Mouse (Mus musculus) limb, embryonic 14.5 days (tissue): Measurements from ENCODE around the gene Ets1. TPM values are rescaled to one million over a fixed set of nuclear protein-coding genes. Genes with fewer than 3 reads are reported as not detected.
A peak's percentile ranks its signal among the peaks of the same experiment; 100 is the strongest.

Experiments used
- ATAC-seq: fragments of 200-750 bp; cut with Nextera tagmentation; 2 replicates; pipeline ENCODE4 v1.8.0; 2017; ENCODE audit warnings: low read depth, moderate number of reproducible peaks, moderate TSS enrichment; ENCODE audit not compliant: low FRiP score
- DNase-seq: peaks from one replicate; pipeline ENCODE4 v3.0.0-alpha.2; 2015; ENCODE audit warnings: low spot score
- H3K27ac ChIP-seq: fragments of 300-500 bp; sonication (generic); replicated peaks from 2 replicates; pipeline ENCODE4 v1.5.1; 2014; ENCODE audit warnings: low read depth, mild to moderate bottlenecking, low read length, moderate library complexity, mixed read lengths
- H3K27me3 ChIP-seq: fragments of 300-500 bp; sonication (generic); 2 replicates; pipeline ENCODE4 v1.6.1; 2014; ENCODE audit warnings: low read length, mixed read lengths; ENCODE audit not compliant: control insufficient read depth, insufficient read depth
- H3K36me3 ChIP-seq: fragments of 300-500 bp; sonication (generic); 2 replicates; pipeline ENCODE4 v1.6.1; 2014; ENCODE audit warnings: mild to moderate bottlenecking, low read length, moderate library complexity, mixed read lengths; ENCODE audit not compliant: control insufficient read depth, insufficient read depth
- H3K4me1 ChIP-seq: fragments of 300-500 bp; sonication (generic); 2 replicates; pipeline ENCODE4 v1.6.1; 2014; ENCODE audit warnings: antibody characterized with exemption, low read length, mixed read lengths; ENCODE audit not compliant: control insufficient read depth, insufficient read depth
- H3K4me2 ChIP-seq: fragments of 300-500 bp; sonication (generic); replicated peaks from 2 replicates; pipeline ENCODE4 v1.6.1; 2014; ENCODE audit warnings: low read depth, mild to moderate bottlenecking, low read length, moderate library complexity; ENCODE audit not compliant: severe bottlenecking
- H3K4me3 ChIP-seq: fragments of 300-500 bp; sonication (generic); replicated peaks from 2 replicates; pipeline ENCODE4 v1.5.1; 2014; ENCODE audit warnings: low read length
- H3K9ac ChIP-seq: fragments of 300-500 bp; sonication (generic); 2 replicates; pipeline ENCODE4 v1.6.1; 2014; ENCODE audit warnings: mild to moderate bottlenecking, low read depth, low read length, moderate library complexity; ENCODE audit not compliant: severe bottlenecking
- H3K9me3 ChIP-seq: fragments of 300-500 bp; sonication (generic); 2 replicates; pipeline ENCODE4 v1.6.1; 2016; ENCODE audit warnings: low read length; ENCODE audit not compliant: control insufficient read depth
- POLR2A ChIP-seq: fragments of 200-500 bp; IDR thresholded peaks from 2 replicates; pipeline ENCODE4 v1.8.0; 2012; ENCODE audit warnings: inconsistent platforms, mild to moderate bottlenecking, moderate library complexity, borderline replicate concordance; ENCODE audit not compliant: insufficient read depth, insufficient read length; ENCODE audit errors: extremely low read depth
- WGBS: fragments of 180-500 bp; shearing (Covaris S2); extraction: QIAGEN DNeasy Blood & Tissue Kit; methylation state at CpG from one replicate; pipeline ENCODE4 v1.1.7; 2014; 5-methylcytosine and 5-hydroxymethylcytosine counted together
- polyA plus RNA-seq, 2 experiments: library from polyadenylated mRNA; depleted of rRNA in 1 of 2; stranded (reverse) in 1 of 2; unstranded in 1 of 2; fragments of >200 nt; fragmentation: Nextera tagmentation in 1 of 2; extraction: Ambion mirVana in 1 of 2; gene quantifications; 2 replicates each; pipeline versions ENCODE4 v1.2.1 to v1.2.3; 2012 to 2014

The Ets1 gene
- polyA plus RNA-seq, 2 experiments: 21.3 to 34.3 TPM

DNA sequence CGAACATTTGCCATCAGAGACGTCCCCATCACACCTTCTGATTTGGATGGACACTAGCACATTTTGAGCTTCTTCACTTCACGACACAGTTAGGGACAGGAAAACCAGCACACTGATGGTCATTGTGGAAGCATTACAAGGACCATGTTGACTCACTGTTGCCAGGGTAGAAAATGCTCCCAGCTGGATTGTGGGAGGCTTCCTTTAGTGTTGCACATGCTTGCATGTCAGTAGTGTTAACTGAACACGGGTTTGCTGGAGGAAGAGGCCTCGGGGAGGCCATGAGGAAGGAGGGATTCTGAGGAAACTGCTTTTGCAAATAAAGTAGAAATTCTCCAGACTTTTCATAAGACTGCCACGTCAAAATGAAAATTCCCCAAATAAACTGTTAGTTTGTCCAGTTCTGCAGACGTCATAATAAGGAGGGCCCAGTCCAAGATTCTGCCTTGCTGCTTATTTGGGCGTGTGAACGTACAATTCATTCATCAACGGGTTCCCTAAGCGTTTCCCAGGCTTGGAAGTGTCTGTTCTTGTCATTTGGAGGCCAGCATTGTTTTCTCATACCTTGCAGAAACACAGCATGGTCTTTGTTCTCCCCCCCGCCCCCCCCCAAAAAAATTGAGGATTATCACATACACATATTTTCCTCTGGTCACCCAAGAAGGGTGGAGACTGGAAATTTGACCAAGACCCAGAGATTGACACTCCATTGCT, 58.2 kb downstream of the Ets1 start:
- 73% methylated on average over 12 of the region's 12 CpGs for WGBS
- ATAC-seq: no peak

DNA sequence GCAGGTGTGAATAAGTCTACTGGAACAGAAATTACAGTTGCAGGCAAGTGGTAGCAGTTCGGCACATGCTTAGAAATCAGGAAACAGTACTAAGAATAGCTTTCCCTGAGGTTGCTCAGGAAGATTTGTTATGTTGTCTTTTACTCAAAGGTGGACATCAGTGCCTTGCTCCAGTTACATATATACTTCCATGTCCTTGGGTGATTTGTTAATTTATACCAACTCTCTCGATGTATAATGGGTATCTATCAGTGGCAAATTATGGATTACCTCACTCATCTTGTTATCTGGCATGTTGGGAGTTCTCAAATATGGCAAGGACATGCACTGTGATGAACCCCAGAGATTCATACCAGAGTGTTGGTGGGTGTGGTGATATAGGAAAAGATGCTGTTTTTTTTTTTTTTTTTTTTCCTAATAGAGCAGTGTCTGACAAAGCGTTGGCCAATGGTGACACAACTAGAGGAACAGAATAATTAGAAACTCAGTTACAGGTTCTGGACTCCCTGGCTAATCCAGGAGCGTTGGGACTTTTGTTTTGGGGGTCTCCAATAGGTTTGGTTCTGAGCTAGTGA, 59.0 kb downstream of the Ets1 start:
- no peak for DNase-seq
- peak overlapping the region; percentile 72 for H3K9ac ChIP-seq
- H3K36me3 ChIP-seq: no peaks in the 10 kb centered on the region
- peak overlapping the region; percentile 70 for H3K4me3 ChIP-seq
- TF ChIP-seq POLR2A: no peak
- no peak for ATAC-seq
- H3K4me1 ChIP-seq: peaks cover 9% of the 10 kb centered on the region
- no peaks in the 10 kb centered on the region for H3K27me3 ChIP-seq
- H3K27ac ChIP-seq: no peak overlapping the region; the same call in 1 of the 2 replicates
- 56% methylated on average over 4 of the region's 4 CpGs for WGBS
- H3K9me3 ChIP-seq: no peaks in the 10 kb centered on the region
- H3K4me2 ChIP-seq: peak overlapping the region; percentile 82

More for the DNA sequence above, 58.2 kb downstream of the Ets1 start:
- DNase-seq: no peak
- no peak for TF ChIP-seq POLR2A
- H3K4me2 ChIP-seq: no peak overlapping the region
- no peak overlapping the region for H3K4me3 ChIP-seq
- peaks cover 9% of the 10 kb centered on the region for H3K4me1 ChIP-seq
- H3K36me3 ChIP-seq: no peaks in the 10 kb centered on the region
- no peaks in the 10 kb centered on the region for H3K27me3 ChIP-seq
- no peak overlapping the region for H3K9ac ChIP-seq
- H3K9me3 ChIP-seq: no peaks in the 10 kb centered on the region
- H3K27ac ChIP-seq: no peak overlapping the region

DNA sequence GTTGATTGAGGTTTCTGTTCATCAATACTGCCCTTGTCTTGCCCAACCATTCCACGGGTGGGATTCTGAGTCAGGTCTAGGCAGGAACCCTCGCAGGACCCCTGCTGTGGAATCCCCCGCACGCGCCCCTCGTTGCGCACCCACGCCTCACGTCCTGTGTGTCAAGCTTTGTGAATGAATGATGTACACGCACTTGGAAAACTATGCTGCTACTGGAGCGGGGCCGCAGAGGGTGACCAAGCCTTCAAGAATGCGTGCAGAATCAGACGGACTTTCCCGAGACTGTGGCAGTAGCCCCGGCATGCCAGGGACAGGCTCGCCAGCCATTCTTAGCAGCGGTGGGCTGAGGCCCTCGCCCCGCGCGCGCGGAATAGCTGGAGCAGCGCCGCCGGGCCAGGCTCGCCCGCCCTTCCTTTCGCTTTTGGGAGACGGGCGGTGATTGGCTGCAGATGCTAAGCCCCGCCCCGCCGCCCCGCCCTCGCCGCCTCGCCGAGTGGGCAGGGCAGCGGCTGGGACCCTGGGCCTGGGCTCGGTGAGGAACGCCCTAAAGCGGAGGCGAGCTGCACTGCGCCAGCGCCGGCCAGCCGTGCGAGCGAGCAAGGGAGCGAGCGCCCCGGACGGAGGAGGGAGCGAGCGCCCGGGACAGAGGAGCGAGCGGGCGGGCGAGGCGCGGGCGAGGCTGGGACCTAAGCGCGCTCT, 59.6 kb downstream of the Ets1 start:
- Histone ChIP-seq H3K9ac (peak overlapping the region; percentile 72), H3K4me1 (peaks cover 12% of the 10 kb centered on the region), H3K4me3 (peak overlapping the region; percentile 70), H3K36me3 (no peaks in the 10 kb centered on the region), H3K27me3 (no peaks in the 10 kb centered on the region), H3K27ac (peak overlapping the region; percentile 90), H3K9me3 (no peaks in the 10 kb centered on the region), H3K4me2 (peak overlapping the region; percentile 82)
- ATAC-seq (peak; percentile 97), DNase-seq (peak; percentile 90)
- WGBS: under 1% methylated on average over 45 of the region's 67 CpGs
- 0 out of 2 replicates have a peak, but pooled peaks have one; percentile 30 for TF ChIP-seq POLR2A

DNA sequence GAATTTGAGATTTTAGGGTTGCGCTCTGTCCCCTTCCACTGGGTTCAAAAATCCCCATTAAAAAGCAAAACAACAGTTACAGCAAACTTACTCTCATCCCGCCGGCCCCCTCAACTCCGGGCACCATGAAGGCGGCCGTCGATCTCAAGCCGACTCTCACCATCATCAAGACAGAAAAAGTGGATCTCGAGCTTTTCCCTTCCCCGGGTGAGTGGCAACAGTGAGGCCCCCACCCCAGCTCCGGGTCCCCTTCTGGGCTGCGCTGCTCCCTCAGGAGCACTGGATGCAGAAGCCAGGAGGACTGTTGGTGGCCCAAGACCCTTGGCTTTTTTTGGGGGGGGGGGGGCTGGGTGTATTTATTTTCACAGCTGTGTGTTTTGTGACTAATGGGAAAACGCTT, 60.2 kb downstream of the Ets1 start:
- H3K9me3 ChIP-seq: no peaks in the 10 kb centered on the region
- peak overlapping the region; percentile 72 for H3K9ac ChIP-seq
- no peak for TF ChIP-seq POLR2A
- H3K36me3 ChIP-seq: no peaks in the 10 kb centered on the region
- peaks cover 13% of the 10 kb centered on the region for H3K4me1 ChIP-seq
- WGBS: 0% methylated on average over 13 of the region's 13 CpGs
- DNase-seq: no peak
- peak overlapping the region; percentile 82 for H3K4me2 ChIP-seq
- ATAC-seq: peak; percentile 35
- H3K27ac ChIP-seq: peak overlapping the region; percentile 90
- H3K27me3 ChIP-seq: no peaks in the 10 kb centered on the region
- H3K4me3 ChIP-seq: peak overlapping the region; percentile 70

DNA sequence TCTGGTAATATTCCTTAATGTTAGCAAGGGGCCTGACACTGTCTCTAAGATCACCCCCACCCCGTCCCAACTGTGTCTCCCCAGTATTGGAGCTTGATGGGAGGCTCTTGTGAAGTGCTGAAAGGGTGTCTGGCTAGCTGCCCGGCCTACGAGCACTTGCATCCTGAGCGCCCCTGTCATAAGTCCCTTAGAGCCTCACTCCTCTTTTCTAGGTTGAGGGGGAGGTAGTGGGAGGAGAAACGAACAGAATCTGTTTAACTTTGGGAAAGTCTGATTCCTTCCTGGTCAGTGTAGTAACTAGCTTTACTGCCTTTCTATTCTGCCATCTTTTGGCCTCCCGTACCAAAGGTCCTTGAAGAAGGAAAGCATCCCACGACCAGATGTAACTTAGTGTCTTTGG, 60.7 kb downstream of the Ets1 start:
- ATAC-seq (no peak), DNase-seq (peak; percentile 64)
- peak overlapping the region; percentile 70 for H3K4me3 ChIP-seq
- H3K27ac ChIP-seq: peak overlapping the region; percentile 90
- H3K9me3 ChIP-seq: no peaks in the 10 kb centered on the region
- peak overlapping the region; percentile 72 for H3K9ac ChIP-seq
- H3K4me1 ChIP-seq: peaks cover 13% of the 10 kb centered on the region
- 3% methylated on average over 7 of the region's 7 CpGs for WGBS
- no peaks in the 10 kb centered on the region for H3K36me3 ChIP-seq
- H3K4me2 ChIP-seq: peak overlapping the region; percentile 82
- H3K27me3 ChIP-seq: no peaks in the 10 kb centered on the region
- no peak for TF ChIP-seq POLR2A
